Mouse (Mus musculus) lung, embryonic 14.5 days (tissue): ENCODE data around the gene Usp7. TPM values are rescaled to one million over a fixed set of nuclear protein-coding genes. Genes with fewer than 3 reads are reported as not detected.

Source experiments
- ATAC-seq: fragments of 200-750 bp; cut with Nextera tagmentation; 2 replicates; pipeline ENCODE4 v1.8.0; 2017; ENCODE audit warnings: mild to moderate bottlenecking, moderate TSS enrichment, moderate library complexity; ENCODE audit not compliant: insufficient read depth
- DNase-seq: peaks from one replicate; pipeline ENCODE4 v3.0.0-alpha.2; 2015
- H3K27ac ChIP-seq: fragments of 300-500 bp; sonication (generic); 2 replicates; pipeline ENCODE4 v1.5.1; 2014; ENCODE audit warnings: low read depth, mild to moderate bottlenecking, moderate library complexity
- H3K27me3 ChIP-seq: fragments of 300-500 bp; sonication (generic); 2 replicates; pipeline ENCODE4 v1.6.1; 2014; ENCODE audit warnings: low read length, control low read depth; ENCODE audit not compliant: insufficient read depth
- H3K36me3 ChIP-seq: fragments of 300-500 bp; sonication (generic); 2 replicates; pipeline ENCODE4 v1.6.1; 2014; ENCODE audit warnings: control low read depth; ENCODE audit not compliant: insufficient read depth
- H3K4me1 ChIP-seq: fragments of 300-500 bp; sonication (generic); 2 replicates; pipeline ENCODE4 v1.6.1; 2014; ENCODE audit warnings: antibody characterized with exemption, control low read depth; ENCODE audit not compliant: insufficient read depth
- H3K4me2 ChIP-seq: fragments of 300-500 bp; sonication (generic); 2 replicates; pipeline ENCODE4 v1.6.1; 2014; ENCODE audit warnings: mild to moderate bottlenecking
- H3K4me3 ChIP-seq: fragments of 300-500 bp; sonication (generic); 2 replicates; pipeline ENCODE4 v1.5.1; 2014; ENCODE audit warnings: low read depth, low read length
- H3K9ac ChIP-seq: fragments of 300-500 bp; sonication (generic); 2 replicates; pipeline ENCODE4 v1.6.1; 2014
- H3K9me3 ChIP-seq: fragments of 300-500 bp; sonication (generic); 2 replicates; pipeline ENCODE4 v1.6.1; 2016; ENCODE audit warnings: low read depth, low read length, control low read depth
- CTCF ChIP-seq: IDR thresholded peaks from 2 replicates; pipeline ENCODE4 v1.5.1; 2016; ENCODE audit warnings: antibody characterized with exemption, low read depth
- WGBS: fragments of 180-500 bp; shearing (Covaris S2); extraction: QIAGEN DNeasy Blood & Tissue Kit; methylation state at CpG from one replicate; pipeline ENCODE4 v1.1.7; 2014; 5-methylcytosine and 5-hydroxymethylcytosine counted together
- polyA plus RNA-seq: library from polyadenylated mRNA; unstranded; fragments of >200 nt; fragmentation: Nextera tagmentation; extraction: Ambion mirVana; gene quantifications from 2 replicates; pipeline ENCODE4 v1.2.1, GENCODE M21; 2014

The Usp7 gene
- polyA plus RNA-seq, 1 experiment from 2014 or later: 49.8 TPM

DNA sequence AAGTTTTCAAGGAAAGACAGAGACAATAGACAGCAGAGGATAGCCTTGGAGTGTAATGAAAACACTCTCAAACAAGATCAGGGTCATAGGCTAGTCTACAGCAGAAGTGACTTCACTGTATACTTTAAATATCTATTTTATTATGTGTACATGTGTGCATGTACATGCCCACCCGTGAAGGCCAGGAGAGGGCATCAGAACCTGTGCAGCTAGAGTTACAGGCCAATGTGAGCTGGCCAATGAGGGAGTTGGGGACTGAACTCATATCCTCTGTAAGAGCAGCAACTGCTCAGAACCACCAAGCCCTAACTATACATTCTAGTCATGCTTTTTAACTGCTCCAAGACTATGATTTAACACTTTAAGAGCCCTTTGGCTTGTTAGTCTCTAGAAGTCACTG, 51.0 kb downstream of the Usp7 start:
- Histone ChIP-seq H3K27me3 (no peaks in the 10 kb centered on the region), H3K9ac (no peak overlapping the region), H3K9me3 (no peaks in the 10 kb centered on the region), H3K36me3 (no peaks in the 10 kb centered on the region), H3K4me3 (no peak overlapping the region), H3K4me2 (no peak overlapping the region), H3K27ac (no peak overlapping the region), H3K4me1 (no peaks in the 10 kb centered on the region)
- DNase-seq (no peak), ATAC-seq (no peak)
- 0 out of 2 replicates have a peak, but pooled peaks have one; percentile 13 for TF ChIP-seq CTCF
- WGBS: 49% methylated on average over 1 of the region's 1 CpGs

DNA sequence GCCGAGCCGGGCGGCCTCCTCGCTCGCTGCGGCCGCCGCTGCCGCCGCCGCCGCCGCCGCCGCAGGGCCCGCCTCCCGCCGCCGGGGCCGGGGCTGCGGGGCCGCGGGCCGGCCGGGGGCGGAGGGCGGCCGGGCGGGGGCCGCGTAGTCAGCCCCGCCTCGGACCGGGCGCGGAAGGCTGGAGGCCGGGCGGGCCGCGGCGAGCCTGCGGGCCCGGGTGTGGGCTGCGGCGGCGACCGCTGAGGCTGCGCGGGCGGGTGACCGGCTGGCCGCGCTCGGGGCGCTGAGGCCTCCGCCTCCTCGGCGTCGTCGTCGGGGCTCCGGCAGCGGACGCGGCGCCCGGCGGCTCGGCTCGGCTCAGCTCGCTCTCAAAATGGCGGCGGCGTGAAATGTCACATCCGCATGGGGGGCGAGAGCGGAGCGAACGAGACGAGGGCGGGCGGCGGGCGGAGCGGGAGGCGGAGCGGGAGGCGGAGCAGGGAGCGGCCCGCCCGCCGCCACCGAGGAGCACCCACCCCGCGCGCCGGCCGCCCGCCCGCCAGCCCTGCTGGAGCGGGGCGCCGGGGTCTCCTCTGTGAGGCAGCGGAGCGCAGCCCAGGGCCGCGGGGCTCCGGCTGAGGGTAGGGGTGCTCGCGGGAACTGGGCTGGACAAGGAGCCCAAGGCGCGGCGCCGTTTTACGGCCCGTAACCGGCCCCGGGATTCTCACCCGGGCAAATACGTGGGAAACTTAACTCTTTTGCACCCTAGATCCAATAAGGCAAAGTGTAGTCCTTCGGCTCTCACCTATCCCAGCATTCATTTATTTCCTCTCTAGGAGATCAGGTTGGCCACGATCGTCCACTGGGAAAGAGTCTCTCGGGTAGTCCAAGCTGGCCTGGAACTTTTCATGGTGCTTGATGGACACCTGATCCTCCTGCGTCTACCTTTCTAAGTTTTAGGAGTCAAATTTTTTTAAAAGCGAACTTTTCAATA, 53.3 kb downstream of the Usp7 start:
- Histone ChIP-seq H3K27me3 (no peaks in the 10 kb centered on the region), H3K9me3 (no peaks in the 10 kb centered on the region), H3K27ac (peak overlapping the region; percentile 96), H3K36me3 (no peaks in the 10 kb centered on the region), H3K4me1 (0 out of 2 replicates have a peak, but pooled peaks cover 5% of the 10 kb centered on the region), H3K9ac (peak overlapping the region; percentile 96), H3K4me3 (peak overlapping the region; percentile 58), H3K4me2 (peak overlapping the region; percentile 70)
- TF ChIP-seq CTCF: no peak
- WGBS: 1% methylated on average over 87 of the region's 126 CpGs
- peak; percentile 96 for DNase-seq
- ATAC-seq: peak; percentile 92

DNA sequence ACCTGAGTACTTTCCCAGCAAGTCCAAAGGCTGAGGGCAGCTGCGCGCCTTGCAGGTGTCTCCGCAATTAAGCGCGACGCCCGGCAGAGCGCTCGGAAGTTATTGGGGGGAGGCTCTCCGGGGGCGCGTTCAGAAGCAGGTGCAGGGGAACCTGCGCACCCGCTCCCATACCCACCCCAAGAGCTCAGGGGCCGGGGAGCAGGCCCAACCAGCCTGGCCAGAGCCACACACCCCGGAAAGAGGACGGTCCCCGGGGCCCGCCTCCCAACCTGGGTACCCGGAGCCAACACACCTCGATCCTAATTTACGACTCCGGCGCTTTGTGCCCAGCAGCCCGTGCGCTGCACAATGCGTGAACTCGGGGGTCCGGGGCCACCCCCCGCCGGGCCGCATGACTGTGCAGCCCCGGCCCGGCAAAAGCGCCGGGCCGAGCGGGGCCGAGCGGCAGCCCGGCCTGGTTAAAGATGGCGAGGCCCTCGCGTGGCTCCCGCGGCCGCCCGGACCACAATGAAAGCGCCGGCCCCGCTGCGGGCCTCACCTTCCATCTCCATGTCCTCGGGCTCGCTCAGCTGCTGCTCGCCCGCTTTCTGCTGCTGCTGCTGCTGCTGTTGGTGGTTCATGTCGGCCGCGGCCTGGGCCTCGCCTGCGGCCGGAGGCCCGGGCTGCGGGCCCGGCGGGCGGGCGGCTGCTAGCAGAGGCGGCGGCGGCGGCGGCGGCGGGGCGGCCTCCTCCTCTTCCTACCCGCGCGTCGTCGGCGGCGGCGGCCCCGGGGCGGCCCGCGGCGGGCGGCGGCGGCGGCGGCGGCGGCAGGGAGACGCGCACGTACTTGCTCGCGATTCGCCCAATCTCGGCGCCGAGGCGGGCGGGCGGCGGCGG, 54.2 kb downstream of the Usp7 start:
- 0% methylated on average over 82 of the region's 110 CpGs for WGBS
- no peak for TF ChIP-seq CTCF
- H3K36me3 ChIP-seq: no peaks in the 10 kb centered on the region
- peak; percentile 56 for DNase-seq
- ATAC-seq: peak; percentile 22
- peak overlapping the region; percentile 99 for H3K4me3 ChIP-seq
- no peaks in the 10 kb centered on the region for H3K9me3 ChIP-seq
- no peaks in the 10 kb centered on the region for H3K27me3 ChIP-seq
- H3K4me1 ChIP-seq: 0 out of 2 replicates have a peak, but pooled peaks cover 5% of the 10 kb centered on the region
- peak overlapping the region; percentile 88 for H3K27ac ChIP-seq
- peak overlapping the region; percentile 99 for H3K4me2 ChIP-seq
- H3K9ac ChIP-seq: peak overlapping the region; percentile 96

DNA sequence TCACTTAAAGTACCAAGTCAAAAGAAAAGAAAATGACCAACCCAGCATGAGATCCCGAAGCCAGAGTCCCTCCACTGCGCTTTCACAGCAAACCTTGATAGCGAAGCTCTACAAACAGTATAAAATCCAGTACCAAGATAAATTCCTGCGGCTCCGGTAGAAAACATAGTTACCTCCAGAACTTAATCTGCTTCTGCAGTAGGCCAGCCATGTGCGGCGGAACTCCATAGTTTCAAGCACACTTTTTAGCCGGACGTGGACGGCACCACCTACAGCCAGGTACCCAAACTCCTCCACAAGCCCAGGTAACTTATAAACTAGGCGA, 54.8 kb downstream of the Usp7 start:
- H3K4me1 ChIP-seq: 0 out of 2 replicates have a peak, but pooled peaks cover 5% of the 10 kb centered on the region
- DNase-seq: no peak
- peak overlapping the region; percentile 96 for H3K9ac ChIP-seq
- no peak for ATAC-seq
- under 1% methylated on average over 11 of the region's 11 CpGs for WGBS
- TF ChIP-seq CTCF: no peak
- no peaks in the 10 kb centered on the region for H3K9me3 ChIP-seq
- peak overlapping the region; percentile 99 for H3K4me2 ChIP-seq
- H3K27ac ChIP-seq: peak overlapping the region; percentile 88
- no peaks in the 10 kb centered on the region for H3K36me3 ChIP-seq
- H3K27me3 ChIP-seq: no peaks in the 10 kb centered on the region
- peak overlapping the region; percentile 99 for H3K4me3 ChIP-seq

DNA sequence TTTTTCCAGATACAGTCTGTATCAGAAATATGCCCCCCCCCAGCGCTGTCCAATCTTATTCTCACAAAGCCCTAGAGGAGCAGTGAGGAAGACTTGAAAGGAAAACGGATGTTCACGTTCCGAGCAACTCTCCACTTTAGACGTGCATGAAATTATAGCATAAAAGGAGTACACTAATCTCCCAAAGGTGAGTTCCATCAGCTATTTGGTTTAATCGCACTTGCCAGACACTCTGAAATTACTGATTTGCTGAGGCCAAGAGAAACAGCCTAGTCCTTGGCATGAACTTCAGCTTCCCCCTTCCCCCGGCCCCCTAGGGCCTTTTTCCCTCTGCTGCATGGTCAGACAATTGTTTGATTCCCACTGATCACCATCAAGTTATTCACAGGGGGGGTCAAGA, 55.4 kb downstream of the Usp7 start:
- H3K27ac ChIP-seq: no peak overlapping the region
- peak overlapping the region; percentile 99 for H3K4me3 ChIP-seq
- 0 out of 2 replicates have a peak, but pooled peaks cover 5% of the 10 kb centered on the region for H3K4me1 ChIP-seq
- ATAC-seq (no peak), DNase-seq (peak; percentile 30)
- no peak for TF ChIP-seq CTCF
- H3K36me3 ChIP-seq: no peaks in the 10 kb centered on the region
- peak overlapping the region; percentile 96 for H3K9ac ChIP-seq
- no peaks in the 10 kb centered on the region for H3K27me3 ChIP-seq
- H3K9me3 ChIP-seq: no peaks in the 10 kb centered on the region
- H3K4me2 ChIP-seq: peak overlapping the region; percentile 99
- WGBS: 2% methylated on average over 7 of the region's 7 CpGs

DNA sequence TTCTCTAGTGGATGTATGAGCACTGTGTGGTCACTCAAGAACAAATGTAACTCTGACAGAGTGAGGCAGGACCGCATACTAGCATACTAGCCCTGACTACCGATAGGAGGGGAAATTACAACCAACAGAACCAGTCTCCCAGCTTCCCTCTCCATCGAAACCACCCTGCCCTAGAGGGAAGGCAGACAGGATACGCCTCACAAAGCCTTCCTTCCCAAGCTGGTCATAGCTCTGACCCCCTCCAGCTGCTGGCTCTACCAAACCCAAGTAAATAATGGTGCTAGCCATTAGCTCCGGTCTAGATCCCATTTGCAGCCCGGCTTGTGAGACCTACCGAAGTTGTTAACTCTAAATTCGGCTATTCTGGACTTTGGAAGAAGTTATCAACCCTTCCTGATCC, 56.1 kb downstream of the Usp7 start:
- WGBS: 16% methylated on average over 8 of the region's 8 CpGs

More for the DNA sequence above, 56.1 kb downstream of the Usp7 start:
- Histone ChIP-seq H3K4me2 (peak overlapping the region; percentile 99), H3K36me3 (no peaks in the 10 kb centered on the region), H3K4me1 (peaks cover 5% of the 10 kb centered on the region; the same call in 1 of the 2 replicates), H3K27me3 (no peaks in the 10 kb centered on the region), H3K27ac (no peak overlapping the region), H3K9ac (peak overlapping the region; percentile 96), H3K9me3 (no peaks in the 10 kb centered on the region), H3K4me3 (peak overlapping the region; percentile 99)
- ATAC-seq (no peak), DNase-seq (peak; percentile 40)
- no peak; the same call in 1 of the 2 replicates for TF ChIP-seq CTCF
